Mouse (Mus musculus) kidney, postnatal 0 days (tissue): ENCODE data around the gene Tac2. TPM values are rescaled to one million over a fixed set of nuclear protein-coding genes. Genes with fewer than 3 reads are reported as not detected.

Source experiments
- ATAC-seq: fragments of 200-750 bp; cut with Nextera tagmentation; replicated peaks from 2 replicates; pipeline ENCODE4 v1.8.0; 2017; ENCODE audit warnings: low read depth, moderate number of reproducible peaks, moderate TSS enrichment, moderate library complexity; ENCODE audit not compliant: low FRiP score
- DNase-seq: peaks from one replicate; pipeline ENCODE4 v3.0.0-alpha.2; 2016; ENCODE audit warnings: low spot score
- H3K27ac ChIP-seq: fragments of 300-500 bp; sonication (generic); 2 replicates; pipeline ENCODE4 v1.5.1; 2014; ENCODE audit warnings: mild to moderate bottlenecking
- H3K27me3 ChIP-seq: fragments of 300-500 bp; sonication (generic); 2 replicates; pipeline ENCODE4 v1.6.1; 2014; ENCODE audit warnings: low read length, mixed read lengths; ENCODE audit not compliant: insufficient read depth
- H3K36me3 ChIP-seq: fragments of 300-500 bp; sonication (generic); 2 replicates; pipeline ENCODE4 v1.6.1; 2014; ENCODE audit warnings: low read length, mixed read lengths; ENCODE audit not compliant: insufficient read depth
- H3K4me1 ChIP-seq: fragments of 300-500 bp; sonication (generic); replicated peaks from 2 replicates; pipeline ENCODE4 v1.6.1; 2014; ENCODE audit warnings: antibody characterized with exemption, low read length, mixed read lengths; ENCODE audit not compliant: insufficient read depth
- H3K4me2 ChIP-seq: fragments of 300-500 bp; sonication (generic); 2 replicates; pipeline ENCODE4 v1.6.1; 2014; ENCODE audit warnings: mild to moderate bottlenecking, low read length, moderate library complexity, mixed read lengths
- H3K4me3 ChIP-seq: fragments of 300-500 bp; sonication (generic); replicated peaks from 2 replicates; pipeline ENCODE4 v1.5.1; 2014; ENCODE audit warnings: low read depth, low read length
- H3K9ac ChIP-seq: fragments of 300-500 bp; sonication (generic); 2 replicates; pipeline ENCODE4 v1.6.1; 2014; ENCODE audit warnings: low read depth, low read length
- H3K9me3 ChIP-seq: fragments of 300-500 bp; sonication (generic); replicated peaks from 2 replicates; pipeline ENCODE4 v1.6.1; 2016; ENCODE audit warnings: low read length, inconsistent platforms, mixed read lengths
- CTCF ChIP-seq: IDR thresholded peaks from 2 replicates; pipeline ENCODE4 v1.5.1; 2016; ENCODE audit warnings: antibody characterized with exemption, low read depth, mild to moderate bottlenecking, moderate library complexity
- WGBS: fragments of 180-500 bp; shearing (Covaris S2); extraction: QIAGEN DNeasy Blood & Tissue Kit; methylation state at CpG from one replicate; pipeline ENCODE4 v1.1.7; 2014; 5-methylcytosine and 5-hydroxymethylcytosine counted together
- polyA plus RNA-seq: library from polyadenylated mRNA; unstranded; fragments of >200 nt; fragmentation: Nextera tagmentation; extraction: Ambion mirVana; gene quantifications from 2 replicates; pipeline ENCODE4 v1.2.1, GENCODE M21; 2015

The Tac2 gene
- polyA plus RNA-seq, 1 experiment from 2014 or later: 2.6 TPM

GRCm38 (mm10) chr10:127712736-127713135, 11.5 kb upstream of the Tac2 start:
- DNase-seq (no peak), ATAC-seq (no peak)
- H3K9me3 ChIP-seq: no peaks in the 10 kb centered on the region
- H3K27me3 ChIP-seq: no peaks in the 10 kb centered on the region
- no peak overlapping the region for H3K9ac ChIP-seq
- no peak overlapping the region for H3K4me3 ChIP-seq
- H3K4me2 ChIP-seq: no peak overlapping the region
- no peaks in the 10 kb centered on the region for H3K36me3 ChIP-seq
- H3K4me1 ChIP-seq: no peaks in the 10 kb centered on the region
- whole genome bisulfite sequencing: 85% methylated on average over 6 of the region's 6 CpGs
- no peak overlapping the region for H3K27ac ChIP-seq
- TF ChIP-seq CTCF: no peak

- 3% methylated on average over 20 of the region's 20 CpGs for WGBS
- Histone ChIP-seq H3K4me1 (no peaks in the 10 kb centered on the region; the same call in 1 of the 2 replicates), H3K36me3 (no peaks in the 10 kb centered on the region), H3K4me2 (peak overlapping the region; percentile 46), H3K9me3 (no peaks in the 10 kb centered on the region), H3K9ac (peak overlapping the region; percentile 51), H3K4me3 (peak overlapping the region; percentile 14), H3K27ac (peak overlapping the region; percentile 85), H3K27me3 (0 out of 2 replicates have a peak, but pooled peaks cover 3% of the 10 kb centered on the region)
- peak; percentile 75 for DNase-seq
- no peak for TF ChIP-seq CTCF
- peak; percentile 23 for ATAC-seq
Measured at GRCm38 (mm10) chr10:127721671-127722418, 2.4 kb upstream of the Tac2 start.

- no peaks in the 10 kb centered on the region for H3K9me3 ChIP-seq
- H3K4me3 ChIP-seq: no peak overlapping the region
- DNase-seq (no peak), ATAC-seq (no peak)
- H3K4me1 ChIP-seq: no peaks in the 10 kb centered on the region; the same call in 1 of the 2 replicates
- H3K27me3 ChIP-seq: 0 out of 2 replicates have a peak, but pooled peaks cover 3% of the 10 kb centered on the region
- no peak for TF ChIP-seq CTCF
- no peak overlapping the region for H3K9ac ChIP-seq
- no peak overlapping the region for H3K4me2 ChIP-seq
- no peaks in the 10 kb centered on the region for H3K36me3 ChIP-seq
- no peak overlapping the region for H3K27ac ChIP-seq
- WGBS: 55% methylated on average over 4 of the region's 4 CpGs
Measured at GRCm38 (mm10) chr10:127725136-127725535, 858 bp downstream of the Tac2 start.

GRCm38 (mm10) chr10:127728437-127728836, 4.2 kb downstream of the Tac2 start:
- Histone ChIP-seq H3K36me3 (no peaks in the 10 kb centered on the region), H3K4me3 (no peak overlapping the region), H3K4me2 (no peak overlapping the region), H3K4me1 (peaks cover 3% of the 10 kb centered on the region; the same call in 1 of the 2 replicates), H3K9me3 (no peaks in the 10 kb centered on the region), H3K9ac (no peak overlapping the region), H3K27ac (no peak overlapping the region), H3K27me3 (no peaks in the 10 kb centered on the region)
- TF ChIP-seq CTCF: no peak
- ATAC-seq (no peak), DNase-seq (no peak)
- 77% methylated on average over 8 of the region's 8 CpGs for WGBS

- WGBS: 70% methylated on average over 11 of the region's 11 CpGs
- Histone ChIP-seq H3K4me2 (no peak overlapping the region), H3K27ac (no peak overlapping the region), H3K27me3 (no peaks in the 10 kb centered on the region), H3K9ac (no peak overlapping the region), H3K9me3 (no peaks in the 10 kb centered on the region), H3K4me3 (no peak overlapping the region), H3K36me3 (no peaks in the 10 kb centered on the region), H3K4me1 (peaks cover 3% of the 10 kb centered on the region; the same call in 1 of the 2 replicates)
- no peak for ATAC-seq
- TF ChIP-seq CTCF: no peak
- no peak for DNase-seq
Measured at GRCm38 (mm10) chr10:127730285-127730932, 6.1 kb downstream of the Tac2 start.

- Histone ChIP-seq H3K27ac (no peak overlapping the region), H3K27me3 (no peaks in the 10 kb centered on the region), H3K4me2 (no peak overlapping the region), H3K4me3 (no peak overlapping the region), H3K9ac (no peak overlapping the region), H3K9me3 (no peaks in the 10 kb centered on the region), H3K36me3 (no peaks in the 10 kb centered on the region), H3K4me1 (peaks cover 3% of the 10 kb centered on the region; the same call in 1 of the 2 replicates)
- TF ChIP-seq CTCF: no peak
- 30% methylated on average over 9 of the region's 9 CpGs for WGBS
- ATAC-seq: no peak
- DNase-seq: no peak
Measured at GRCm38 (mm10) chr10:127730933-127731310, 6.6 kb downstream of the Tac2 start.
